Mouse (Mus musculus) heart, postnatal 0 days (tissue): ENCODE results near the gene Pla2g4f. TPM values are rescaled to one million over a fixed set of nuclear protein-coding genes. Genes with fewer than 3 reads are reported as not detected.
A peak's percentile ranks its signal among the peaks of the same experiment; 100 is the strongest.

Experiments used
- ATAC-seq: fragments of 200-750 bp; cut with Nextera tagmentation; 2 replicates; pipeline ENCODE4 v1.8.0; 2017; ENCODE audit warnings: low read depth, moderate number of reproducible peaks, moderate library complexity; ENCODE audit not compliant: insufficient read depth
- DNase-seq: peaks from one replicate; pipeline ENCODE4 v3.0.0-alpha.2; 2016; ENCODE audit warnings: low spot score
- H3K27ac ChIP-seq: fragments of 300-500 bp; sonication (generic); 2 replicates; pipeline ENCODE4 v1.5.1; 2014; ENCODE audit warnings: low read depth, mild to moderate bottlenecking
- H3K27me3 ChIP-seq: fragments of 300-500 bp; sonication (generic); 2 replicates; pipeline ENCODE4 v1.6.1; 2014; ENCODE audit warnings: low read length, mixed read lengths; ENCODE audit not compliant: control insufficient read depth, insufficient read depth
- H3K36me3 ChIP-seq: fragments of 300-500 bp; sonication (generic); replicated peaks from 2 replicates; pipeline ENCODE4 v1.6.1; 2014; ENCODE audit warnings: low read length, mixed read lengths; ENCODE audit not compliant: control insufficient read depth, insufficient read depth
- H3K4me1 ChIP-seq: fragments of 300-500 bp; sonication (generic); 2 replicates; pipeline ENCODE4 v1.6.1; 2014; ENCODE audit warnings: antibody characterized with exemption; ENCODE audit not compliant: control insufficient read depth, insufficient read depth
- H3K4me2 ChIP-seq: fragments of 300-500 bp; sonication (generic); 2 replicates; pipeline ENCODE4 v1.6.1; 2014; ENCODE audit warnings: low read depth, mild to moderate bottlenecking, low read length, moderate library complexity
- H3K4me3 ChIP-seq: fragments of 300-500 bp; sonication (generic); 2 replicates; pipeline ENCODE4 v1.5.1; 2014; ENCODE audit warnings: low read depth, low read length
- H3K9ac ChIP-seq: fragments of 300-500 bp; sonication (generic); replicated peaks from 2 replicates; pipeline ENCODE4 v1.6.1; 2014; ENCODE audit warnings: low read depth, low read length, mixed read lengths
- H3K9me3 ChIP-seq: fragments of 300-500 bp; sonication (generic); replicated peaks from 2 replicates; pipeline ENCODE4 v1.6.1; 2016; ENCODE audit warnings: low read length; ENCODE audit not compliant: control insufficient read depth
- CTCF ChIP-seq: IDR thresholded peaks from 2 replicates; pipeline ENCODE4 v1.5.1; 2016; ENCODE audit warnings: antibody characterized with exemption, control low read depth, low read depth
- EP300 ChIP-seq: IDR thresholded peaks from 2 replicates; pipeline ENCODE4 v1.6.1; 2016; ENCODE audit warnings: antibody characterized with exemption, low read depth
- WGBS: fragments of 180-500 bp; shearing (Covaris S2); extraction: QIAGEN DNeasy Blood & Tissue Kit; methylation state at CpG from one replicate; pipeline ENCODE4 v1.1.7; 2014; 5-methylcytosine and 5-hydroxymethylcytosine counted together
- polyA plus RNA-seq: library from polyadenylated mRNA; unstranded; fragments of >200 nt; fragmentation: Nextera tagmentation; extraction: Ambion mirVana; gene quantifications from 2 replicates; pipeline ENCODE4 v1.2.1, GENCODE M21; 2015
- total RNA-seq: library from RNA; depleted of rRNA; stranded (reverse); fragments of >200 nt; gene quantifications from 2 replicates; pipeline ENCODE4 v1.2.3, GENCODE M21; 2014; ENCODE audit warnings: low replicate concordance

Gene Pla2g4f
- total and polyA plus RNA-seq, 2 experiments from 2014 or later, result 0.04 TPM; not detected in 1

- 14% methylated on average over 8 of the region's 8 CpGs for WGBS
- no peak for ATAC-seq
- Histone ChIP-seq H3K4me1 (no peaks in the 10 kb centered on the region), H3K27ac (no peak overlapping the region), H3K27me3 (no peaks in the 10 kb centered on the region), H3K4me2 (no peak overlapping the region), H3K36me3 (no peaks in the 10 kb centered on the region), H3K9me3 (no peaks in the 10 kb centered on the region), H3K4me3 (no peak overlapping the region), H3K9ac (no peak overlapping the region)
- no peak for DNase-seq
- TF ChIP-seq EP300 (no peak), CTCF (peak; percentile 72)
Observed at GRCm38 (mm10) chr2:120279961-120280360, 34.0 kb downstream of the Pla2g4f start.

GRCm38 (mm10) chr2:120276951-120277350, 37.0 kb downstream of the Pla2g4f start:
- Histone ChIP-seq H3K4me3 (no peak overlapping the region), H3K4me1 (no peaks in the 10 kb centered on the region), H3K36me3 (no peaks in the 10 kb centered on the region), H3K9me3 (no peaks in the 10 kb centered on the region), H3K27me3 (no peaks in the 10 kb centered on the region), H3K9ac (no peak overlapping the region), H3K27ac (no peak overlapping the region), H3K4me2 (no peak overlapping the region)
- 75% methylated on average over 4 of the region's 4 CpGs for WGBS
- no peak for ATAC-seq
- TF ChIP-seq EP300 (no peak), CTCF (no peak)
- DNase-seq, result no peak

GRCm38 (mm10) chr2:120268635-120269034, 45.3 kb downstream of the Pla2g4f start:
- H3K9me3 ChIP-seq, result no peaks in the 10 kb centered on the region
- DNase-seq, result no peak
- H3K4me1 ChIP-seq, result peaks cover 3% of the 10 kb centered on the region; the same call in 1 of the 2 replicates
- H3K27me3 ChIP-seq, result 0 out of 2 replicates have a peak, but pooled peaks cover 8% of the 10 kb centered on the region
- 3% methylated on average over 9 of the region's 9 CpGs for WGBS
- no peak overlapping the region for H3K9ac ChIP-seq
- H3K27ac ChIP-seq, result no peak overlapping the region
- H3K4me2 ChIP-seq, result peak overlapping the region; percentile 30; the same call in 1 of the 2 replicates
- ATAC-seq, result 0 out of 2 replicates have a peak, but pooled peaks have one; percentile 39
- peak; percentile 36 for TF ChIP-seq CTCF
- no peak for TF ChIP-seq EP300
- no peak overlapping the region for H3K4me3 ChIP-seq
- H3K36me3 ChIP-seq, result no peaks in the 10 kb centered on the region

GRCm38 (mm10) chr2:120265523-120265922, 48.4 kb downstream of the Pla2g4f start:
- Histone ChIP-seq H3K27ac (no peak overlapping the region), H3K4me2 (no peak overlapping the region), H3K9me3 (no peaks in the 10 kb centered on the region), H3K36me3 (no peaks in the 10 kb centered on the region), H3K4me3 (no peak overlapping the region), H3K27me3 (0 out of 2 replicates have a peak, but pooled peaks cover 8% of the 10 kb centered on the region), H3K9ac (no peak overlapping the region), H3K4me1 (peaks cover 3% of the 10 kb centered on the region; the same call in 1 of the 2 replicates)
- TF ChIP-seq CTCF (peak; percentile 45), EP300 (no peak)
- DNase-seq, result no peak
- no peak for ATAC-seq
- 60% methylated on average over 6 of the region's 6 CpGs for WGBS

- 53% methylated on average over 10 of the region's 10 CpGs for WGBS
- no peak overlapping the region for H3K4me2 ChIP-seq
- TF ChIP-seq EP300 (no peak), CTCF (no peak)
Observed at GRCm38 (mm10) chr2:120264858-120265257, 49.1 kb downstream of the Pla2g4f start.

GRCm38 (mm10) chr2:120262876-120263275, 51.1 kb downstream of the Pla2g4f start:
- ATAC-seq (no peak), DNase-seq (no peak)
- Histone ChIP-seq H3K4me2 (no peak overlapping the region), H3K9ac (no peak overlapping the region), H3K4me1 (no peaks in the 10 kb centered on the region), H3K9me3 (no peaks in the 10 kb centered on the region), H3K4me3 (no peak overlapping the region), H3K27ac (no peak overlapping the region), H3K27me3 (0 out of 2 replicates have a peak, but pooled peaks cover 8% of the 10 kb centered on the region), H3K36me3 (no peaks in the 10 kb centered on the region)
- 15% methylated on average over 1 of the region's 1 CpGs for WGBS
- TF ChIP-seq EP300, result no peak
- no peak for TF ChIP-seq CTCF

More at GRCm38 (mm10) chr2:120264858-120265257, 49.1 kb downstream of the Pla2g4f start:
- H3K27me3 ChIP-seq, result 0 out of 2 replicates have a peak, but pooled peaks cover 8% of the 10 kb centered on the region
- H3K36me3 ChIP-seq, result no peaks in the 10 kb centered on the region
- no peak overlapping the region for H3K9ac ChIP-seq
- H3K4me3 ChIP-seq, result no peak overlapping the region
- H3K27ac ChIP-seq, result no peak overlapping the region
- no peaks in the 10 kb centered on the region for H3K9me3 ChIP-seq
- DNase-seq (no peak), ATAC-seq (no peak)
- peaks cover 3% of the 10 kb centered on the region; the same call in 1 of the 2 replicates for H3K4me1 ChIP-seq
